Mouse (Mus musculus) stomach, embryonic 14.5 days (tissue): Measurements from ENCODE around the gene Ppdpf. TPM values are rescaled to one million over a fixed set of nuclear protein-coding genes. Genes with fewer than 3 reads are reported as not detected.

ENCODE experiments used
- ATAC-seq: fragments of 200-750 bp; cut with Nextera tagmentation; 2 replicates; pipeline ENCODE4 v1.8.0; 2017; ENCODE audit warnings: low read depth, moderate TSS enrichment; ENCODE audit not compliant: insufficient number of reproducible peaks, insufficient read depth, low FRiP score
- H3K27ac ChIP-seq: fragments of 300-500 bp; sonication (generic); 2 replicates; pipeline ENCODE4 v1.5.1; 2014; ENCODE audit warnings: mild to moderate bottlenecking, low read length, moderate library complexity, mixed read lengths
- H3K27me3 ChIP-seq: fragments of 300-500 bp; sonication (generic); 2 replicates; pipeline ENCODE4 v1.6.1; 2014; ENCODE audit warnings: low read length, control low read depth, mixed read lengths; ENCODE audit not compliant: control insufficient read depth, insufficient read depth
- H3K36me3 ChIP-seq: fragments of 300-500 bp; sonication (generic); 2 replicates; pipeline ENCODE4 v1.6.1; 2014; ENCODE audit warnings: mild to moderate bottlenecking, control low read depth, low read length, moderate library complexity, mixed read lengths; ENCODE audit not compliant: control insufficient read depth, insufficient read depth
- H3K4me1 ChIP-seq: fragments of 300-500 bp; sonication (generic); 2 replicates; pipeline ENCODE4 v1.6.1; 2014; ENCODE audit warnings: low read length, control low read depth, mixed read lengths; ENCODE audit not compliant: control insufficient read depth, insufficient read depth
- H3K4me2 ChIP-seq: fragments of 300-500 bp; sonication (generic); replicated peaks from 2 replicates; pipeline ENCODE4 v1.6.1; 2014; ENCODE audit warnings: low read depth, low read length, control low read depth
- H3K4me3 ChIP-seq: fragments of 300-500 bp; sonication (generic); 2 replicates; pipeline ENCODE4 v1.5.1; 2014; ENCODE audit warnings: low read depth, low read length, control low read depth
- H3K9ac ChIP-seq: fragments of 300-500 bp; sonication (generic); replicated peaks from 2 replicates; pipeline ENCODE4 v1.6.1; 2014; ENCODE audit warnings: low read depth, mild to moderate bottlenecking, control low read depth, low read length, moderate library complexity, mixed read lengths
- H3K9me3 ChIP-seq: fragments of 300-500 bp; sonication (generic); 2 replicates; pipeline ENCODE4 v1.6.1; 2016; ENCODE audit warnings: low read depth, low read length, control low read depth; ENCODE audit not compliant: control insufficient read depth
- WGBS: fragments of 180-500 bp; shearing (Covaris S2); extraction: QIAGEN DNeasy Blood & Tissue Kit; methylation state at CpG from one replicate; pipeline ENCODE4 v1.1.7; 2014; 5-methylcytosine and 5-hydroxymethylcytosine counted together
- polyA plus RNA-seq: library from polyadenylated mRNA; unstranded; fragments of >200 nt; fragmentation: Nextera tagmentation; extraction: Ambion mirVana; gene quantifications from 2 replicates; pipeline ENCODE4 v1.2.1, GENCODE M21; 2014

Ppdpf gene
- polyA plus RNA-seq, 1 experiment from 2014 or later: 378 TPM

GRCm38 (mm10) chr2:181156248-181157121, 30.6 kb upstream of the Ppdpf start, which contains the start of gene Eef1a2:
TSS of gene Eef1a2 (minus strand) at chr2:181157014.
- no peaks in the 10 kb centered on the region for H3K9me3 ChIP-seq
- no peaks in the 10 kb centered on the region for H3K36me3 ChIP-seq
- ATAC-seq: no peak
- no peak within 1 kb of the TSS for H3K27ac ChIP-seq
- peak within 1 kb of the TSS; percentile 26 for H3K4me2 ChIP-seq
- H3K4me3 ChIP-seq: peak within 1 kb of the TSS; percentile 13; the same call in 1 of the 2 replicates
- H3K9ac ChIP-seq: no peak within 1 kb of the TSS
- H3K27me3 ChIP-seq: peaks cover 18% of the 10 kb centered on the region
- 0 out of 2 replicates have a peak, but pooled peaks cover 3% of the 10 kb centered on the region for H3K4me1 ChIP-seq
- 4% methylated on average over 55 of the region's 55 CpGs for WGBS

GRCm38 (mm10) chr2:181157180-181157579, 29.9 kb upstream of the Ppdpf start:
- Histone ChIP-seq H3K27me3 (peaks cover 18% of the 10 kb centered on the region), H3K36me3 (no peaks in the 10 kb centered on the region), H3K9me3 (no peaks in the 10 kb centered on the region), H3K4me2 (no peak overlapping the region), H3K4me1 (0 out of 2 replicates have a peak, but pooled peaks cover 3% of the 10 kb centered on the region), H3K27ac (no peak overlapping the region), H3K4me3 (no peak overlapping the region), H3K9ac (no peak overlapping the region)
- ATAC-seq: no peak
- 79% methylated on average over 4 of the region's 4 CpGs for WGBS

GRCm38 (mm10) chr2:181157716-181158302, 29.2 kb upstream of the Ppdpf start:
- H3K4me3 ChIP-seq: no peak overlapping the region
- H3K4me1 ChIP-seq: 0 out of 2 replicates have a peak, but pooled peaks cover 3% of the 10 kb centered on the region
- 72% methylated on average over 6 of the region's 6 CpGs for WGBS
- H3K36me3 ChIP-seq: no peaks in the 10 kb centered on the region
- H3K9ac ChIP-seq: no peak overlapping the region
- peaks cover 18% of the 10 kb centered on the region for H3K27me3 ChIP-seq
- H3K4me2 ChIP-seq: no peak overlapping the region
- no peak overlapping the region for H3K27ac ChIP-seq
- H3K9me3 ChIP-seq: no peaks in the 10 kb centered on the region
- ATAC-seq: no peak

- Histone ChIP-seq H3K27me3 (peaks cover 18% of the 10 kb centered on the region), H3K9me3 (no peaks in the 10 kb centered on the region), H3K4me2 (no peak overlapping the region), H3K4me3 (no peak overlapping the region), H3K9ac (no peak overlapping the region), H3K27ac (no peak overlapping the region), H3K36me3 (no peaks in the 10 kb centered on the region), H3K4me1 (0 out of 2 replicates have a peak, but pooled peaks cover 3% of the 10 kb centered on the region)
- no peak for ATAC-seq
- 89% methylated on average over 2 of the region's 2 CpGs for WGBS
Observed at GRCm38 (mm10) chr2:181158471-181158870, 28.6 kb upstream of the Ppdpf start.

GRCm38 (mm10) chr2:181159091-181159514, 27.9 kb upstream of the Ppdpf start:
- Histone ChIP-seq H3K4me3 (no peak overlapping the region), H3K9ac (no peak overlapping the region), H3K27me3 (peaks cover 18% of the 10 kb centered on the region), H3K4me1 (0 out of 2 replicates have a peak, but pooled peaks cover 3% of the 10 kb centered on the region), H3K9me3 (no peaks in the 10 kb centered on the region), H3K36me3 (no peaks in the 10 kb centered on the region), H3K4me2 (no peak overlapping the region), H3K27ac (no peak overlapping the region)
- no peak for ATAC-seq
- 50% methylated on average over 7 of the region's 7 CpGs for WGBS

- H3K4me3 ChIP-seq: no peak overlapping the region
- no peaks in the 10 kb centered on the region for H3K9me3 ChIP-seq
- no peaks in the 10 kb centered on the region for H3K36me3 ChIP-seq
- H3K4me2 ChIP-seq: no peak overlapping the region
- ATAC-seq: 0 out of 2 replicates have a peak, but pooled peaks have one; percentile 53
- 3% methylated on average over 2 of the region's 2 CpGs for WGBS
- no peak overlapping the region for H3K27ac ChIP-seq
- H3K4me1 ChIP-seq: 0 out of 2 replicates have a peak, but pooled peaks cover 3% of the 10 kb centered on the region
- no peak overlapping the region for H3K9ac ChIP-seq
- H3K27me3 ChIP-seq: peaks cover 18% of the 10 kb centered on the region
Observed at GRCm38 (mm10) chr2:181159771-181160170, 27.3 kb upstream of the Ppdpf start.

GRCm38 (mm10) chr2:181160821-181161220, 26.2 kb upstream of the Ppdpf start:
- 61% methylated on average over 4 of the region's 4 CpGs for WGBS
- ATAC-seq: no peak
- Histone ChIP-seq H3K4me1 (0 out of 2 replicates have a peak, but pooled peaks cover 3% of the 10 kb centered on the region), H3K27me3 (peaks cover 15% of the 10 kb centered on the region), H3K4me2 (no peak overlapping the region), H3K36me3 (no peaks in the 10 kb centered on the region), H3K9me3 (no peaks in the 10 kb centered on the region), H3K4me3 (no peak overlapping the region), H3K9ac (no peak overlapping the region), H3K27ac (no peak overlapping the region)

GRCm38 (mm10) chr2:181166469-181166868, 20.6 kb upstream of the Ppdpf start:
- no peaks in the 10 kb centered on the region for H3K4me1 ChIP-seq
- WGBS: 69% methylated on average over 5 of the region's 5 CpGs
- no peak overlapping the region for H3K27ac ChIP-seq
- no peak overlapping the region for H3K4me3 ChIP-seq
- no peak overlapping the region for H3K9ac ChIP-seq
- ATAC-seq: no peak
- H3K9me3 ChIP-seq: no peaks in the 10 kb centered on the region
- no peaks in the 10 kb centered on the region for H3K27me3 ChIP-seq
- no peak overlapping the region for H3K4me2 ChIP-seq
- H3K36me3 ChIP-seq: no peaks in the 10 kb centered on the region
